Mouse (Mus musculus) spleen, adult 12 weeks (tissue): Measurements from ENCODE around the gene Prpf19.

Source experiments
- DNase-seq: peaks from one replicate; pipeline ENCODE4 v3.0.0; 2022; ENCODE audit warnings: low spot score

The Prpf19 gene

GRCm38 (mm10) chr19:10895016-10895528 lies at the start of gene Prpf19:
TSS of gene Prpf19 (plus strand) at chr19:10895231.
- peak; percentile 94 for DNase-seq

DNA sequence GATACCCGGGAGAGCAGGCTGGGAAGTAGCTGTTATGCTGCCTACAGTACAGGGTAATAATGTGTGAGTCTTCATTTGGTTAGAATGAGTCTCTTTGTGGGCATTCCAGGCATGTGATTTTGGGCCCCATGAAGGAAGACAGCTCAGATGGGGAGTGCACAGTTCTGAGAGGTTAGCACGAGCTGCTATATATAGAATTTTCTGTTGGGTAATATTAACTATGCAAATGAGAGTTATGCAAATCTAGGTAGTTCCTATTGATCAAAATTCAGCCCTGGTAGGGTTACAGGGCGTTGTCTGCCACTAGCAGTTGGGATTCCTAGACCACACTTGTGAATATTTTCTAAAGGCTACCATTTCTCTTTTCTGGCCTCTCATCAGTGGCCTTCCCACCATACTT lies 49.6 kb upstream of the Prpf19 start:
- DNase-seq: no peak

DNA sequence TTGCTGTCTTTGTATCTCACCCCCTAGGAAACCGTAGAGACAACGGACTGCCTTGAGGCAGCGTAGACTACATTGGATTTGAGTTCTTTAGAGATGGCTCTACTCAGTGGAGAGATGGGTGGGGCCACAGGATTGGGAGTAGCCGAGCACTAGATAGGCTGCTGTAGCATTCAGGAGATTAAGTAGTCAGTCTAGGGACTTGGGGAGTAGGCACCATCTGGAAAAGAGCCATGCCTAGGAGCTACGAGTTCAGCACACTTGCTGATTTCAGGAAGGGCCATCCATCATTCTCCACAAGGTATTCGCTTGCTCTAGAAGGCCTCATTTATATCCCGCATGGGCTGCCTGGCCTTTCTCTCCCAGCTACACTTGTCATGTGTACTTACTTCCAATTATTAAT lies 48.9 kb upstream of the Prpf19 start:
- DNase-seq: no peak

DNA sequence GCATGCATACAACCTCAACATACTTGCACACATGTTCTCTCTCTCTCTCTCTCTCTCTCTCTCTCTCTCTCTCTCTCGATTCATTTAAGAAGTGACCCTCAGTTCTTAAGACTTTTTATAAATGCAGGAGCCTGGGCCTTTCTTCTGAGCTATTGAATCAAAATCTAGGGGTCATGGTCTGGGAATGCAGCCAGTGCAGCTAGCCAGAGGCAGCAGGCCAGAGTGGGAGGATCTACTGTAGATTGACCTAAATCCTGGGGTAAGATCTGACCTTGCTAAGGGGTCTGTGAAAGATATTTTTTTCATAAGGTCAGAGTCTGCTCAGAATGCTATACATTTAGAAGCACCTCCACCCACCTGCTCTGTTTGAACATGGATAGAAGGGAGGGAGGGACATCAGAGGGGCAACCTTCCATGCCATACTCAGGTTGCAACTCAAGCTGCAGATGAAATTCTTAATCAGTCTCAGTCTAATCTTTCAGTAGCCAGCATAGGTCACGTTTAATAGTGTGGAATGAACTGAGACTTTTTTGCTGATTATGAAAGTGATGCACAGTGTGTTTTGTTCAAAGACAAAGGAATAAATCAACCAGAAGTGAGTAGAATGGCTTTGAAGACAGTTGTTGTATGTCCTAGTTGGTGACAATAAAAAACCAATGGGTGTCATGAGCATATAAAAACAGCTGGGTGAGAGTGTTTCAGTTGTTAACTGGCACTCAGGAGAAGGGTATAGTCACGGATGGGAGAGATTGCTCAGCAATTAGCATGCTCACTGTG lies 47.5 kb upstream of the Prpf19 start:
- no peak for DNase-seq

DNA sequence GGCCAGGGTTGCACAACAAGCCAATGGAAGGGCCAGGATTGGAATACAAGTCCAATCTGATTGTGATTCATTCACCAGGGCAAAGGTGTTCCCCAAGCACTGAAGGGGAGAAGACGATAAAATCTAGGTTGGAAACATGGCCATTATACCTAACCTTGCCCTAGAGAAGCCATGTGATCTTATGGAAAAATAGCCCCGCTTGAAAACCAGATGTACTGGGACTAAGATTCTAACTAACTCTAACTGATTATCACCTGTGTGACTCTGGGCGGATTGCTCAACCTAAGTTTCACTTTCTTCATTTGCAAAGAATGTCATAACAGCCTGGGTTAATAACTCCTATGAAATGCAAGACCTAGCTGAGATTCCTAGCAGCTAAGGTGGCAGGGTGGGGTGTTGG lies 39.6 kb upstream of the Prpf19 start:
- no peak for DNase-seq

DNA sequence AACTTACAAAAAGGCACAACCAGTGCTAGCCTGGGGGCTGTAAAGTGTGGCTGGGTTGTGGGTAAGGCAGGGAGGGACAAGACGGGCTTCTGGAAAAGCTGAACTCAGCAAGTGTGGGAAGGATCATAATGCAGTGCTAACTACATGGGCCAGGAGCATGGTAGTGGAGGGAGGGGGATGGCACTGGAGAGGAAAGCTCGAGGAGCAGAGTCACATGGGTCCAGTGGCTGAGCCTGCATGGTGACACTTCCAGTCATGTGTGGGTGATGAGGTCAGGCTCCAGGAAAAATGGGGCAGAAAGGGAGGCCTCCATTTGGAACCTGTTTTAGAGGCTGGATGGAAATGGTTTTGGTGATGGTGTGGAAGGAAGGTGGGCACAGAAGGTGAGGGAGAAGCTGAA lies 38.5 kb upstream of the Prpf19 start:
- no peak for DNase-seq

DNA sequence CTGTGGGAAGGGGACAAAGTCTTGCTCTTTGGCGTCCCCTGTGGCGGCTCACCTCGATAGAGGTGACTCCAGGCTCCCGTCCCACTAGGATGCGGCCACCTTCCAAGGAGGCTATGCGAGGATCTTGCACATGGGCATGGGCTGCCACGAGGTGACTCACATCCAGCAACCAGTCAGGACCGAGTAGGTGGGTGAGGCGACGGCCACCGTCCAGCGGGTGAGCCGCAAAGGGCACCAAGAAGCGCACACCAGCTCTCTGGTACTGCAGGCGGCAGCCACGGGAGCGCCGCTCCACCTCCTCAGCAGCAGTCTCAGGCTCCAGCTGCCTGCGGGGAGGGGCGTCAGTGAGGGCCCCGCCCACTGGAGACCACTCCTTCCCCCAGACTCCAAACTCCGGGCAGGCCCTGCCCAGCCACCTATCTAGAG lies 34.9 kb upstream of the Prpf19 start:
- DNase-seq: no peak

GRCm38 (mm10) chr19:10866351-10866750 lies 28.7 kb upstream of the Prpf19 start:
- no peak for DNase-seq

- no peak for DNase-seq
Measured at GRCm38 (mm10) chr19:10867946-10868622, 26.9 kb upstream of the Prpf19 start.

DNA sequence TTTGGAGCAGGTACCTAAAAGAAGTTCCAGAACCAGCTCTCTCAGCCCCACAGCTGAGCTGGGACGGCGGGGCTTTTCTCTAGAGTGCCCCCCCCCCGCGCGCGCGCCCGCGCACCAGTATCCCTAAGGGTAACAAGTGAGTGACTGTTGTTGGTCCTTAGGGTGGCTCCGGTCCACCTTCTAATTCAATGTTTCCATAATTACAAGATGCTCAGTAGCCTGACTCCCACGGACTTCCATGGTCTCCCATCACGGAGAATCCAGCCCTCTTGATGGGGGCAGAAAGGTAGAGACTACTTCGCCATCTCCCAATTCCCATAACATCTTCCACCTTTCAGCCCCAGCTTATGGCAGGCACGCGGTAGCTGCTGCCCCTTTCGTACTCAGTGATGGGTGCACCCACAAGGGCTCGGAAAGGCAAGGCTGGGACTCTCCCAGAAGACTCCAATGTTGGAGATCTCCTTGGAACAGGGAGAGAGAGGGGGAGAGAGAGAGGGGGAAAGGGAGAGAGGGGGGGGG lies 26.3 kb upstream of the Prpf19 start:
- no peak for DNase-seq

GRCm38 (mm10) chr19:10869241-10869885 lies 25.7 kb upstream of the Prpf19 start:
- DNase-seq: no peak

DNA sequence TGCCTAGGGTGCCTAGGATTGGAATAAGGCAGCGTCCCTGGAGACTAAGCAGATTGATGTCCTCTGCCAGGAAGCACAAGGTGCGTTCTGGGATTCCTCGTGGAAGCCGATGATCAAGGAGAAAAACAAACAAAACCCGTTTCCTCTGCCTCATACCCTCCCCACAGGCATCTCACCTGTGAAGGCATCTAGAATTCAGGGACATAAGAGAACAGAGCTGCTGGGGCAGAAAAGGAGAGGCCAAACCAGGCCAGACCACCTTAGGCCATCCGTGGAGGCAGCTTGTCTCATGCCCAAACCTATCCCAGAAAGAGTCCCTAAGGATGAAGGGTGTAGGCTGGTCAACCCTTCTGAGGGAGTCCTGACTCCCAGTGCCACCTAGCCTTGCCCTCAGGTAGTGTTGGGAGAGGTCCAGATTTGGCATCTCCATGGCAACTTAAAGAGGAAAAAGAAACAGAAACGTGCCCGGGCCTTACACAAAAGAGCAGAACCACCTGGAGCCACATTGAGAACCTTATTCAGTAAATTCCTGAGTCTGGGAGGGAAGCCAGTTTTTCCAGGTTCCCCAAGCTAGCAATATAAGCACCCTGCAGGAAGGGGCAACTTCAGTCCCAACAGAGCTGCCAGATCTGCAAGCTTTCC lies 25.0 kb upstream of the Prpf19 start, which contains the start of gene Tmem132a:
Gene Tmem132a (minus strand): TSS at position 55 of the 642 bp plus-strand sequence.
- DNase-seq: no peak

GRCm38 (mm10) chr19:10870676-10871075 lies 24.4 kb upstream of the Prpf19 start:
- DNase-seq: no peak

DNA sequence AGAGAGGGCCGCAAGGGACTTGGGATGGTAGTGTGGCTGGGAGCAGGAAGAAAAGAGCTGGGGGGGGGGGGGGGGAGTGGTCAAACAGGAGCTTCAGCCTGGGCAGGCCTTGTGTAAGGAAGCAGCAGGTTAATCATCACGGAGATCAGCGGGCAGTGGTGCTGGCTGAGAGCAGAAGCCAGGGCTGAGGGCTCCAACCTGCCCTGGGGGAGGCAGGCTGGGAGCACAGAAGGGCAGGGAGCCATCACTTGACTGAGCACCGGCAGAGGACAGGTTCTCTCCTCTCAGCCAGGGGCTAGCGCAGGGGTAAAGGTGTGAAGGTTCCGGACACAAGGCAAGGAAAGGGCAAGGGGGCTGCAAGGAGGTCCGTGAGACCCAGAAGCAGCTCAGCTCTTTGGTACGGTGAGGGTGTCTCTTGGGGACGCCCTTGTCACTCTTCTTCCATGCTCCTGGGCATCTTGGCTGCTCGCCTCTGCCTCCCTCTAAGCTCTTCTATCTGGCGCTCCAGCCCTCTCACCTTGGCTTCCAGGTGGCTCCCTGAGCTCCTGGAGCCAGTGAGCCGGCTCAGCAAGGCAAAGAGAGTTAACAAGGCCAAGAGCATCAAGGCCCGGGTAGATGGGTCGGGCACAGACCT lies 23.6 kb upstream of the Prpf19 start:
- no peak for DNase-seq

DNA sequence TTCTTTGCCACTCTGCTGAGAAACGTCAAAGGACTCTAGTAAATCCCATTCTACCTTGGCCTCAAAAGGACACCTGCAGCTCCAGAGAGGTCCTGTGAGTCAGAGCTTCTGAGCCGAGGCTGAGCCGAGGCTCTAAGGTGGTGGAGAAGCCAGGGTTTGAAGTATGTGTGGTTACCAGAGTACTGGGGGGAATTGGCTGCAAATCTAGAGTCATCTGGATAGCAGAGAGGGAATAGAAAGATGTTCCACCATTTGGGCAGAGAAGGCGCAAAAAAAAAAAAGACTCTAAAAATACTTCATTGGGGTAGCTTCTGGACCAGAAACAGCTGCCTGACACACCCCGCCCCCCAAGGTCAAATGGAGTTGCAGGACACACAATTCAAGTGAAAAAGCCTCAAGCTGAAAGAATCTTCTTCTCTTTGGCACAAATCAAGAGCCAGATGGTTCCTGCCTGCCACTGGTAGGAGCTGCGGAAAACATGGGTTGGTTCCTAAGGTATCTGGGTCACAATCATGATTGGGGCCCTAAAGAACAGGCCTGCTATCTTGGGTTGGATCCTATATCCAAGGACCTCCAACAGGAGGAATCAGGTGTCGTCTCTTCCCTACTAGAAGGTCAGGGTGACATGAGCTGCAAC lies 16.7 kb upstream of the Prpf19 start:
- DNase-seq: no peak

DNA sequence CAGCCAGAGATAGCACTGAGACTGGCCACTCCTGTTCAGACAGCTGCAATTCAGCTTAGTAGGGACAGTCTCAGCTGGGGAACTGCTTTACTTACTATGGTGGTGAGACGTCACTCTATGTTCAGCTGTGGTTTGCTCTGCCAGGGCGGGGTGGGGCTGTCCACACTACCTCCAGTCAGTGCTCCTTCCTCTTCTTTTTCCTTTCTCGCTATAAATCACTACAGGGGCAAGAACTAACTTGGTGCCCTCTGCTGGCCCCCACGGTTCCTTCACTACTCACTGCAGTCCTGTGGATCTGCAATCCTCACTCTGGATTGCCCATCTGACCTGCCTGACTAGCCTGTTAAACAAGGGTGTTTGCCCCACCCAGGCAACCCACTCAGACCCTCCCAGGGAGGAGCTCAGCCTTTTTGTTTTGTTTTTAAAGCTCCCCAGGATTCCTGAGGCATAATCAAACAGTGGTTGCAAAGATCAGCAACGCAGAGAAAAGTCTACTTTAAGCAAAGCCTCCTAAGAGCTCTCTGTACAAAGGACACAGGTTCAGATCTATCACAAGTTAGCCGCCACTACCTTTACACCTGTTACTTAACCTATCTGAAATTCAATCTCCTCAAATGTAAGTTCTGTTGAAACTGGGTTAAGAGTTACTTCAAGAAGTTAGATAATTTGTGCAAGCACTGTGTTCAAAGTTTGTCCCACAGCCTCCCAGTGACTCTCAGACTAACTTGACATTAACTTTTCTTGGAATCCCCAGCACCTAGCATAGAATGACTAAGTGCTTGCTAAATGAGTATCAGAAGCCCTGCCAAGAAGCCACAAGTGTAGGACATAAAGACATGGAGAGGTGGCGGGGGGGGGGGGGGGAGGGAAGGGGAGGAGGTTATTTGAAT lies 14.7 kb upstream of the Prpf19 start:
- DNase-seq: peak; percentile 46

GRCm38 (mm10) chr19:10880975-10881425 lies 14.0 kb upstream of the Prpf19 start:
- no peak for DNase-seq

- DNase-seq: peak; percentile 82
Measured at GRCm38 (mm10) chr19:10881426-10882154, 13.4 kb upstream of the Prpf19 start, which contains the start of gene Tmem109. TSS of gene Tmem109 (minus strand) at chr19:10882001.

DNA sequence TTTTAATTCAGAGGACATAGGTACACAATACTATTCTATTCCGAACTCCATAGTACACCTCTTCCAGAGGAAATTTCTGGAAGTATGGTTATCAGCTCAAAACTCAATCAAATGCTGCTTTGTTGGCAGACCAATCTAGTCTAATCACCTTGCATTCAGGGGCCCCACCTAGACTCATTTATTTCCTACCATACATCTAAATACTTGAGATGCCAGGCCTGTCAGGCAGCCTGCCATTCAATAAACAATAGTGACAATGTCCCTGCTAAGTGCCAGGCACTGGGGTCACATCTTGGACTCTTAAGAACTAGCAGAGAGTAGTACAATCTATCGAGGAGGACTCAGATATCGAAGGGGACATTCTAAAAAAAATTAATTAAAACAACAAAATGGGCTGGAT lies 2.8 kb upstream of the Prpf19 start:
- DNase-seq: no peak
